Mouse (Mus musculus): ENCODE measurements at regions not wholly inside any gene's neighbourhood (a gene's known extent, or its start where the extent isn't known, plus 50 kb on each side); places are given as distances from the start of the nearest gene placed in this dataset.
A peak's percentile ranks its signal among the peaks of the same experiment; 100 is the strongest.

GRCm38 (mm10) chr17:89592826-89593225, 317.4 kb downstream of the Gm10184 start:
- DNase-seq (ENCODE audit: low spot score in 2 of 2) = peak in 1 of 2 experiments; percentile 17

GRCm38 (mm10) chr17:89559506-89559905, 350.7 kb downstream of the Gm10184 start:
- DNase-seq (ENCODE audit: low spot score in 2 of 2) = no peak
- intact Hi-C loops (cut with DNase I) = no loop called here

More at GRCm38 (mm10) chr17:89592826-89593225, 317.4 kb downstream of the Gm10184 start:
- intact Hi-C loops (cut with DNase I) = no loop called here

- peak in 1 of 2 experiments; percentile 21 for DNase-seq (ENCODE audit: low spot score in 2 of 2)
- intact Hi-C loops (cut with DNase I) = no loop called here
These were observed 354.3 kb upstream of the Fshr start for GRCm38 (mm10) chr17:89554754-89555153.

- intact Hi-C loops (cut with DNase I) = no loop called here
- DNase-seq (ENCODE audit: low spot score in 2 of 2) = no peak
These were observed 353.1 kb upstream of the Fshr start for GRCm38 (mm10) chr17:89553597-89553996.

GRCm38 (mm10) chr17:89550758-89551157, 350.3 kb upstream of the Fshr start:
- no peak for DNase-seq (ENCODE audit: low spot score in 2 of 2)
- intact Hi-C loops (cut with DNase I) = no loop called here

- no peak for DNase-seq (ENCODE audit: low spot score in 2 of 2)
- intact Hi-C loops (cut with DNase I) = no loop called here
These were observed 321.4 kb upstream of the Fshr start for GRCm38 (mm10) chr17:89521912-89522311.

GRCm38 (mm10) chr17:89519413-89519812, 318.9 kb upstream of the Fshr start:
- intact Hi-C loops (cut with DNase I) = no loop called here
- DNase-seq (ENCODE audit: low spot score in 2 of 2) = no peak

GRCm38 (mm10) chr17:89505288-89505687, 304.8 kb upstream of the Fshr start:
- intact Hi-C loops (cut with DNase I) = no loop called here

GRCm38 (mm10) chr17:89493547-89493946, 293.1 kb upstream of the Fshr start:
- intact Hi-C loops (cut with DNase I) = no loop called here
- no peak for DNase-seq (ENCODE audit: low spot score in 2 of 2)

More at GRCm38 (mm10) chr17:89505288-89505687, 304.8 kb upstream of the Fshr start:
- no peak for DNase-seq (ENCODE audit: low spot score in 2 of 2)

- DNase-seq (ENCODE audit: low spot score in 2 of 2) = no peak
- intact Hi-C loops (cut with DNase I) = no loop called here
These were observed 266.0 kb upstream of the Fshr start for GRCm38 (mm10) chr17:89466486-89466885.

- intact Hi-C loops (cut with DNase I) = no loop called here
These were observed 265.4 kb upstream of the Fshr start for GRCm38 (mm10) chr17:89465883-89466282.

GRCm38 (mm10) chr17:89460438-89460837, 260.0 kb upstream of the Fshr start:
- intact Hi-C loops (cut with DNase I) = no loop called here

More at GRCm38 (mm10) chr17:89465883-89466282, 265.4 kb upstream of the Fshr start:
- DNase-seq (ENCODE audit: low spot score in 2 of 2) = no peak

GRCm38 (mm10) chr17:89454301-89454700, 253.8 kb upstream of the Fshr start:
- intact Hi-C loops (cut with DNase I) = no loop called here

More at GRCm38 (mm10) chr17:89460438-89460837, 260.0 kb upstream of the Fshr start:
- DNase-seq (ENCODE audit: low spot score in 2 of 2) = no peak

GRCm38 (mm10) chr17:89450724-89451123, 250.2 kb upstream of the Fshr start:
- intact Hi-C loops (cut with DNase I) = no loop called here
- no peak for DNase-seq (ENCODE audit: low spot score in 2 of 2)

More at GRCm38 (mm10) chr17:89454301-89454700, 253.8 kb upstream of the Fshr start:
- no peak for DNase-seq (ENCODE audit: low spot score in 2 of 2)

GRCm38 (mm10) chr17:89449391-89449790, 248.9 kb upstream of the Fshr start:
- intact Hi-C loops (cut with DNase I) = no loop called here
- no peak for DNase-seq (ENCODE audit: low spot score in 2 of 2)

- intact Hi-C loops (cut with DNase I) = no loop called here
- no peak for DNase-seq (ENCODE audit: low spot score in 2 of 2)
These were observed 233.8 kb upstream of the Fshr start for GRCm38 (mm10) chr17:89434288-89434687.

- DNase-seq (ENCODE audit: low spot score in 2 of 2) = no peak
- intact Hi-C loops (cut with DNase I) = no loop called here
These were observed 209.6 kb upstream of the Fshr start for GRCm38 (mm10) chr17:89410026-89410425.

- no peak for DNase-seq (ENCODE audit: low spot score in 2 of 2)
- intact Hi-C loops (cut with DNase I) = no loop called here
These were observed 205.1 kb upstream of the Fshr start for GRCm38 (mm10) chr17:89405589-89405988.

- intact Hi-C loops (cut with DNase I) = loop anchor here (5.0 kb wide), 1 partner anchor 300 kb away; no protein-coding TSS in a partner anchor
- no peak for DNase-seq (ENCODE audit: low spot score in 2 of 2)
These were observed 156.8 kb upstream of the Fshr start for GRCm38 (mm10) chr17:89357241-89357640.

GRCm38 (mm10) chr17:89340497-89341205, 140.2 kb upstream of the Fshr start:
- intact Hi-C loops (cut with DNase I) = no loop called here
- DNase-seq (ENCODE audit: low spot score in 2 of 2) = no peak

GRCm38 (mm10) chr17:89319602-89320288, 119.3 kb upstream of the Fshr start:
- intact Hi-C loops (cut with DNase I) = no loop called here
- no peak for DNase-seq (ENCODE audit: low spot score in 2 of 2)
